Comparison of ENCODE assay signal across 31 mouse cellular contexts in the genomic region with DNA sequence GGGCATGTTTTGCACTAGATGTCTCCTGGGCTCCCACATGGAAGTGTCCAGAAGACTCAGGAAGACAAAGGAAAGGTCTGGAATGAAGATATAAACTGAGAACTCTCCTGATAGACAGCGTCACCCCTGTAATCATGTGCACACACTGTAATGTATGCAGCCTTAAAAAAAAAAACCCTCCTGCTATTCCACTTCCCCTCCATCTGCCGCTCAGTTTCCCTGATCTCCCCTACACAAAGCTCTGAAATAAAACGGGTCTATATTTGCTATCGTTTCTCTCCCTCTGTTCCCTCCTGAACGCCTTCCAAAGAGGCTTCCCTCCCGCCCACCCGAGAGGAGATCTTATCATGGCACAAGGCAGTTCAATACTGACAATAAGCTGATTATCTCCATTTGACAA.
DNase-seq lines count a peak whose midpoint lies in the region; ATAC-seq and TF ChIP-seq lines count a peak whose summit lies in the region.
"Had no signal": no experiment of that assay in that cellular context is flagged by ENCODE, and none has a peak within 500 bp of the region (broad histone marks: within the 10 kb centered on the region; RNA-seq: fewer than 3 reads in every experiment).

No protein-coding gene starts in this region.

- no peak for TF ChIP-seq POLR2A in cortical plate, adult 2 months (IDR thresholded peaks at IDR 0.05; ENCODE audit: extremely low read depth, insufficient read depth, low read length)

- 78% methylated on average over 7 of the region's 7 CpGs for WGBS in heart, embryonic 10.5 days
- 41% methylated on average over 7 of the region's 7 CpGs for WGBS in midbrain, embryonic 11.5 days
- WGBS in midbrain, postnatal 0 days = 23% methylated on average over 7 of the region's 7 CpGs
- WGBS in hindbrain, postnatal 0 days = 51% methylated on average over 7 of the region's 7 CpGs

- peak; percentile 22; the same call in 1 of the 2 replicates for ATAC-seq in midbrain, embryonic 11.5 days (ENCODE audit: low FRiP score)
- no peak for ATAC-seq in midbrain, postnatal 0 days (ENCODE audit: low FRiP score)
- ATAC-seq in hindbrain, postnatal 0 days = no peak
- ATAC-seq: midbrain, embryonic 16.5 days had no signal

- DNase-seq in heart, embryonic 10.5 days (ENCODE audit: low spot score) = peak; percentile 24
- DNase-seq in heart, postnatal 14 days = no peak
- DNase-seq in midbrain, embryonic 11.5 days (ENCODE audit: low spot score, missing footprints) = no peak
- DNase-seq in midbrain, postnatal 0 days (ENCODE audit: low spot score) = no peak
- DNase-seq in layer of hippocampus, adult 2 months (ENCODE audit: low spot score in 2 of 2) = peak in 1 of 2 experiments; percentile 29
- DNase-seq in hindbrain, postnatal 0 days (ENCODE audit: low spot score) = no peak
- DNase-seq in cerebellum, adult 11-12 months = no peak
- DNase-seq: adrenal gland, postnatal 25 days; B cell, adult 2 months; cerebellum, adult 9-11 months; gastrocnemius, adult 2 months; gastrocnemius, postnatal 36 days; heart, adult 2 months; heart, postnatal 10 days; kidney, adult 2 months; kidney, postnatal 36 days; right cerebral cortex, adult 18-20 months; thymus, postnatal 14 days had no signal

- no peak overlapping the region for H3K4me2 ChIP-seq in midbrain, embryonic 11.5 days
- no peak overlapping the region for H3K4me2 ChIP-seq in midbrain, postnatal 0 days (ENCODE audit: low read depth, low read length, poor library complexity, severe bottlenecking)
- no peak overlapping the region for H3K4me2 ChIP-seq in hindbrain, postnatal 0 days (ENCODE audit: low read depth, low read length)
- H3K4me2 ChIP-seq: heart, embryonic 13.5 days; hindbrain, embryonic 15.5 days; limb, embryonic 13.5 days; liver, embryonic 11.5 days; lung, embryonic 15.5 days; neural tube, embryonic 12.5 days; stomach, embryonic 15.5 days had no signal

- no peaks in the 10 kb centered on the region for H3K36me3 ChIP-seq in heart, embryonic 10.5 days
- no peaks in the 10 kb centered on the region for H3K36me3 ChIP-seq in midbrain, embryonic 11.5 days (ENCODE audit: control insufficient read depth, insufficient read depth, low read length)
- H3K36me3 ChIP-seq in midbrain, postnatal 0 days (ENCODE audit: insufficient read depth, low read length) = no peaks in the 10 kb centered on the region
- no peaks in the 10 kb centered on the region for H3K36me3 ChIP-seq in hindbrain, postnatal 0 days (ENCODE audit: insufficient read depth, low read length)
- H3K36me3 ChIP-seq: heart, embryonic 13.5 days; hindbrain, embryonic 10.5 days; hindbrain, embryonic 15.5 days; limb, embryonic 13.5 days; lung, embryonic 15.5 days; midbrain, embryonic 10.5 days; neural tube, embryonic 12.5 days; stomach, embryonic 15.5 days had no signal

- intact Hi-C loops in heart, postnatal 14 days (cut with DNase I) = no loop called here

- TF ChIP-seq CTCF in midbrain, postnatal 0 days (IDR thresholded peaks at IDR 0.05) = no peak
- no peak for TF ChIP-seq CTCF in cortical plate, adult 2 months (IDR thresholded peaks at IDR 0.05; ENCODE audit: extremely low read depth, insufficient read depth, low read length)
- TF ChIP-seq CTCF in layer of hippocampus, adult 2 months (conservative IDR thresholded peaks at IDR 0.05) = no peak
- no peak for TF ChIP-seq CTCF in hindbrain, postnatal 0 days (IDR thresholded peaks at IDR 0.05; ENCODE audit: low read depth)

- no peaks in the 10 kb centered on the region for H3K9me3 ChIP-seq in heart, embryonic 10.5 days
- no peaks in the 10 kb centered on the region for H3K9me3 ChIP-seq in midbrain, embryonic 11.5 days (ENCODE audit: control insufficient read depth, low read length)
- no peaks in the 10 kb centered on the region for H3K9me3 ChIP-seq in midbrain, postnatal 0 days (ENCODE audit: low read length)
- no peaks in the 10 kb centered on the region for H3K9me3 ChIP-seq in hindbrain, postnatal 0 days (ENCODE audit: low read length)
- H3K9me3 ChIP-seq: heart, embryonic 13.5 days; hindbrain, embryonic 10.5 days; hindbrain, embryonic 15.5 days; limb, embryonic 13.5 days; lung, embryonic 15.5 days; midbrain, embryonic 10.5 days; neural tube, embryonic 12.5 days; stomach, embryonic 15.5 days had no signal

- H3K4me1 ChIP-seq in heart, embryonic 10.5 days = no peaks in the 10 kb centered on the region
- H3K4me1 ChIP-seq in midbrain, embryonic 11.5 days (ENCODE audit: control insufficient read depth, insufficient read depth, low read length) = no peaks in the 10 kb centered on the region; the same call in 1 of the 2 replicates
- no peaks in the 10 kb centered on the region for H3K4me1 ChIP-seq in midbrain, postnatal 0 days (ENCODE audit: insufficient read depth, low read length)
- peaks cover 7% of the 10 kb centered on the region for H3K4me1 ChIP-seq in cortical plate, adult 2 months (ENCODE audit: control insufficient read depth, insufficient read depth, low read length)
- no peaks in the 10 kb centered on the region for H3K4me1 ChIP-seq in hindbrain, postnatal 0 days (ENCODE audit: insufficient read depth, low read length)
- H3K4me1 ChIP-seq: heart, embryonic 13.5 days; hindbrain, embryonic 10.5 days; hindbrain, embryonic 15.5 days; limb, embryonic 13.5 days; lung, embryonic 15.5 days; neural tube, embryonic 12.5 days; stomach, embryonic 15.5 days had no signal

- no peak overlapping the region for H3K4me3 ChIP-seq in heart, embryonic 10.5 days
- H3K4me3 ChIP-seq in midbrain, embryonic 11.5 days (ENCODE audit: low read depth, low read length) = no peak overlapping the region
- no peak overlapping the region for H3K4me3 ChIP-seq in midbrain, postnatal 0 days (ENCODE audit: low read depth, low read length)
- H3K4me3 ChIP-seq in cortical plate, adult 2 months (ENCODE audit: insufficient read depth, low read length) = no peak overlapping the region
- H3K4me3 ChIP-seq in layer of hippocampus, adult 2 months = no peak overlapping the region
- H3K4me3 ChIP-seq in hindbrain, postnatal 0 days (ENCODE audit: low read length) = no peak overlapping the region
- H3K4me3 ChIP-seq: erythroblast, embryonic 14.5 days; gastrocnemius, adult 2 months; heart, adult 2 months; heart, embryonic 13.5 days; hindbrain, embryonic 10.5 days; hindbrain, embryonic 15.5 days; limb, embryonic 13.5 days; lung, embryonic 15.5 days; midbrain, embryonic 10.5 days; myocyte; neural tube, embryonic 12.5 days; stomach, embryonic 15.5 days had no signal

- H3K9ac ChIP-seq in midbrain, embryonic 11.5 days (ENCODE audit: low read length) = no peak overlapping the region
- no peak overlapping the region for H3K9ac ChIP-seq in midbrain, postnatal 0 days (replicated peaks; ENCODE audit: low read length, poor library complexity, severe bottlenecking)
- no peak overlapping the region for H3K9ac ChIP-seq in hindbrain, postnatal 0 days (replicated peaks; ENCODE audit: low read length)
- H3K9ac ChIP-seq: heart, embryonic 13.5 days; hindbrain, embryonic 15.5 days; limb, embryonic 13.5 days; lung, embryonic 15.5 days; neural tube, embryonic 12.5 days; stomach, embryonic 15.5 days had no signal

- H3K27ac ChIP-seq in heart, embryonic 10.5 days = no peak overlapping the region
- no peak overlapping the region for H3K27ac ChIP-seq in midbrain, embryonic 11.5 days (ENCODE audit: low read depth, low read length)
- no peak overlapping the region for H3K27ac ChIP-seq in midbrain, postnatal 0 days (ENCODE audit: low read depth, low read length)
- peak overlapping the region; percentile 42 for H3K27ac ChIP-seq in cortical plate, adult 2 months (ENCODE audit: insufficient read depth, low read length)
- peak overlapping the region; percentile 53 for H3K27ac ChIP-seq in layer of hippocampus, adult 2 months
- H3K27ac ChIP-seq in hindbrain, postnatal 0 days = no peak overlapping the region
- H3K27ac ChIP-seq: gastrocnemius, adult 2 months; heart, adult 2 months; heart, embryonic 13.5 days; hindbrain, embryonic 10.5 days; hindbrain, embryonic 15.5 days; limb, embryonic 13.5 days; lung, embryonic 15.5 days; midbrain, embryonic 10.5 days; neural tube, embryonic 12.5 days; stomach, embryonic 15.5 days had no signal

- H3K27me3 ChIP-seq in heart, embryonic 10.5 days (ENCODE audit: insufficient read depth, poor library complexity, severe bottlenecking) = no peaks in the 10 kb centered on the region
- no peaks in the 10 kb centered on the region for H3K27me3 ChIP-seq in midbrain, embryonic 11.5 days (ENCODE audit: control insufficient read depth, insufficient read depth, low read length)
- H3K27me3 ChIP-seq in midbrain, postnatal 0 days (ENCODE audit: insufficient read depth, low read length) = no peaks in the 10 kb centered on the region
- no peaks in the 10 kb centered on the region for H3K27me3 ChIP-seq in hindbrain, postnatal 0 days (ENCODE audit: insufficient read depth, low read length)
- H3K27me3 ChIP-seq: heart, embryonic 13.5 days; hindbrain, embryonic 15.5 days; limb, embryonic 13.5 days; lung, embryonic 15.5 days; neural tube, embryonic 12.5 days; stomach, embryonic 15.5 days had no signal

Comparison
In these comparisons a context has a peak if more than half of its experiments do, and no peak if none do; other contexts are left out.
1. H3K27ac ChIP-seq: peak in cortical plate, adult 2 months (single experiment) and layer of hippocampus, adult 2 months (single experiment); none in heart, embryonic 10.5 days (single experiment), midbrain, embryonic 11.5 days (single experiment), midbrain, postnatal 0 days (single experiment) and hindbrain, postnatal 0 days (single experiment).